Mouse (Mus musculus): ENCODE data around the gene Wasf3.

Gene Wasf3

DNA sequence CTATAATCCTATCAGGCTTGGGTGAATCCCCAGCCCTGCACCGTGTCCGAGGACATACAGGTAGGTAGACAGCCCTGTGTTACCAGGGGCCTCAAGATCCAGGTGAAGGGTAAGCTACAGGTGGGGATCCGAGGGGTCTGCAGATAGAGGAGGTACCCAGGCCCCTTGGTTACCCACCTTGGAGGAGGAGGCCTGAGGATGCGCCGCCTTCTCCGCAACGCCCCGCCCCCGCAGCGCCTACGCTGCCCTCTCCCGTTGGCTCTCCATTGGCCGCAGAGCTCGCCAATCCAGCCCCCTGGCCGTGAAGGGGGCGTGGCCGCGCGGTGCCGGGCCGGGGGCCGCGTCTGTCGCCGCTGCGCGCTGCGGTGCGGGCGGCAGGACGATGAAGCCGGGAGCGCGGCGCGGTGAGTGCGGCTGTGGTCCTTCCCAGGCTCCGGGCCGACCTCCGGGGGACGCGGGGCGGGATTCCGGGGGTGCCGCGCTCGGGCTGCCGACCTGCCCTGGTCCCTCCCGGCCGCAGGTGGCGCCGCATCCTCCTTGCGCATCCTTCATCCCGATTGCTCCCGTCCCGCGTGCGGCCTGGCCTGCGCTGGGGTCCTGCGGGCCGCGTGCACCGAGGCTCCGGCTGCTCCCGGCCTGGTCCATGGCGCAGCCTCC lies at the start of gene Wasf3:
Gene Wasf3 (plus strand): TSS at position 51 of the 657 bp plus-strand sequence.
- no peak for DNase-seq (ENCODE audit: low spot score in 2 of 2)

GRCm38 (mm10) chr5:146338064-146338463 lies 46.7 kb upstream of the Wasf3 start:
- no peak for DNase-seq (ENCODE audit: low spot score in 2 of 2)

- DNase-seq (ENCODE audit: low spot score in 2 of 2), result no peak
Observed at GRCm38 (mm10) chr5:146340037-146340436, 44.7 kb upstream of the Wasf3 start.

GRCm38 (mm10) chr5:146344911-146345686 lies 39.7 kb upstream of the Wasf3 start:
- DNase-seq (ENCODE audit: low spot score in 2 of 2), result no peak

DNA sequence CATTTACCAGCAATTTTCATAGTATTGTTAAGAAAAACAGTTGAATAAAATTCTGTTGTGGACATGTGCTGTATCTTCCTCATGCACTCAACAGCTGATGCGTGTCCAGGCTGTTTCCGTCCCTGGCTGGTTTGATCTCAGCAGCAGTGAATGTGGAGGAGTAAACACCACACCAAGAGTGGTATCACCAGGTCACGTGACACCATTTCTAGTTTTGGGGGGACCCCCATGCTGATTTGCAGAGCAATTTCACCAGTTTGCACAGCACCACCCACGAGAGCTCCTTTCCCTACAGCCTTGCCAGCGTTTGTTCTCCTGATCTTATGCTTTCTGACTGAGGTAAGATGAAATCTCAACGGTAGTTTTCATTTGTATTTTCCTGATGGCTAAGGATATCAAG lies 37.7 kb upstream of the Wasf3 start:
- no peak for DNase-seq (ENCODE audit: low spot score in 2 of 2)

DNA sequence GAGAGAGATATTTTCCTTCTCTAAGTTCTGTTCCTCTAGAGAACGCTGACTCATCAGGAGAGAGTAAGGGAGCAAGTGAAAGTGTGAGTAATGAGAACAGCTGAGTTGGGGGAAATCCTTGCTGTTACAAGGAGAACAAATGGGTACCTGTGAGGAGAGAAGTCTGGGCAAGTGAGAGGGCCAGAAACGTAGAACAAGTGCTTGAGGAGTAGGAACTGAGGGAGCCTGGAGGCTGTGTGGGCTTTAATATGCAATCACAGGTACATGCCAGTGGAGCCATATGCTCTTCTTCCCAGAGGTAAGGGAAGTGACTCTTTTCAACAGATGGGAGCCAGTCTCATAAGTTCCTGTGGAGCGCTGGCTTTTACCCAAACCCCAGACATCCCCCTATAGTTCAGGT lies 35.6 kb upstream of the Wasf3 start:
- no peak for DNase-seq (ENCODE audit: low spot score in 2 of 2)

GRCm38 (mm10) chr5:146350784-146351183 lies 34.0 kb upstream of the Wasf3 start:
- DNase-seq (ENCODE audit: low spot score in 2 of 2), result no peak

DNA sequence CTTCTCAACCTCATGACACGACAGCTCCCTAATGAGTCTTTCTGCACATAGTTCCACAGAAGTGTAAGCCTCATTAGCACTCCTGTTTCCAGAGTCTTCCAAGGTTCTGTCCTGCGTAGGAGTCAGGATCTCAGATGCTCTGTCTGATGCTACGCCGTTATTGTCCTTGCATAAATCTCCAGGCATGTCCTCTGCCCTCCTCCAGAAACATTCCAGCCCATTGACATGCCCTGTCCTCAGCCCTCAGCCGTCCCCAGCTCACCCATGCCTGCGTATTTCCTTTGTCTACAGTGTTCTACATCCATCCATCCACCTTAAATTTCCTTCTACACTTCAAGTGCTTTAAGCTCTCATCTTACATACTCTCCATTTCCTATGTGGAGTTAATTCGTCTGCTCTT lies 32.8 kb upstream of the Wasf3 start:
- no peak for DNase-seq (ENCODE audit: low spot score in 2 of 2)

DNA sequence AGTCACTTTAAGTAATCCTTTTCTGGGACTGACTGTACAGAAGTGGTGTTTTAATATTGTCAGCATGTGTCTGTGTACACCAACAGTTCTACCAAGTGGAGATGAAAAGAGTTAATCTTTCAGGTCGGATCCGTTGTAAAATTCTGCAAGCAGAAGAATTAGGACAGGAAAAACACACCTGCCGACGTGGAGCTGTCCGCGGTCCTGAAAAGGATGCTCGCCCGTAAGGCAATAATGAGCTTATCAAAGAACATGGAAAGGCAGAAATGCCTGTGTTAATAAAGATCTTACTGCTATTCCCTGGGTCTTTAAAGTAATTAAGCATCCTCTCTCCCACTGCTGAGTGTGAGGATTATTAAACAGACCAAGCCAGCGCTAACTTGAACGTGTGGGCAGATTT lies 24.4 kb upstream of the Wasf3 start:
- peak in 1 of 2 experiments; percentile 14 for DNase-seq (ENCODE audit: low spot score in 2 of 2)

DNA sequence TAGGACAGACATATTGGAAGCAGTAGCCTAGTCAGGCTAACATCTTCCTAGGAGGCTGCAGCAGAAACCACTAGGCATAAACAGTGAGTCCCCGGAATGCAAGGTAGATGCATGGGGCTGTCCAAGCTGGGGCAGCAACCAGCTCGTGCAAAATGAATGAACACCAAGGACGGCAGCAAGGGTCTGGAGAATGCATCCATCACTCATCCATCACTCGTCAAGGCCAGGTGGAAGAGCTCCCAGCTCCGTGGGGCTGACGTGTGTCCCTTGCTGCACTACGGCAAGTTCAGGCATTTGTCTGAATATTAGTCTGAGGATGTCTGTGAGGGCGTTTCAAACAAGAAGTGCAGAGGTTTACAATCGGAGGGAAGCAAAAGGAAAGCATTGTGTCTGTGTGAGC lies 22.1 kb upstream of the Wasf3 start:
- DNase-seq (ENCODE audit: low spot score in 2 of 2), result no peak

DNA sequence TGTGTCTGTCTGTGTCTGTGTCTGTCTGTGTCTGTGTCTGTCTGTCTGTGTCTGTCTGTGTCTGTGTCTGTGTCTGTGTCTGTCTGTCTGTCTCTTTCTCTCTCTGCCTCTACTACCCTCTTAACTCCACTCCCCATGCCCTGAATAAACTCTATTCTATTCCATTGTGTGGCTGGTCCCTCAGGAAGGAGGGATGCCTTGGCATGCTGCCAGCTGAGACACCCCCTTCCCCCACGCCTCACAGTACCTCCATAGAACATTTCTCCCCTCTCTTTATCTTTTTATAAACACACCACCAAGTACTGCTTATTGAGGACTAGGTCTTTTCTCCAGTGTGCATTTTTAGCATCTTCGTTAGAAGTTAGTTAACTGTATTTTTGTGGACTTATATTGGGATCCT lies 16.4 kb upstream of the Wasf3 start:
- no peak for DNase-seq (ENCODE audit: low spot score in 2 of 2)

DNA sequence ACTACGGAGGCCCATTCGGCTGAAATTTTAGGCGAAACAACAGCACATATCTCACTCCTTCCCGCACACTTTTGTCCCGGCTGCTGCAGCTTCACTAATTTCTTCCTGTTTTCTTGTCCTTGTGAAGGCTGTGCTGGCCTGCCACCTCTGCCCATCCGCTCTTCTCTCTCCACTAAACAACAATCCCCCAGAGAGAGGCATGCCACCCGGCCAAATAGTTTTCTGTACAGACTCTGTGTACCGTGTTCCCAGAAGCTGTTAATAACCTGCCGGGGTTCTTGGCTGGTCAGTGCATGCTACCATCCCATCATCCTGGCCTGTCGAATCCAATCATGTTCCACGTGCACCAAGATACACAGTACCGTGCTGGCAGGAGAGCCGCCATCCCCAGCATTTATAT lies 15.8 kb upstream of the Wasf3 start:
- DNase-seq (ENCODE audit: low spot score in 2 of 2), result no peak

DNA sequence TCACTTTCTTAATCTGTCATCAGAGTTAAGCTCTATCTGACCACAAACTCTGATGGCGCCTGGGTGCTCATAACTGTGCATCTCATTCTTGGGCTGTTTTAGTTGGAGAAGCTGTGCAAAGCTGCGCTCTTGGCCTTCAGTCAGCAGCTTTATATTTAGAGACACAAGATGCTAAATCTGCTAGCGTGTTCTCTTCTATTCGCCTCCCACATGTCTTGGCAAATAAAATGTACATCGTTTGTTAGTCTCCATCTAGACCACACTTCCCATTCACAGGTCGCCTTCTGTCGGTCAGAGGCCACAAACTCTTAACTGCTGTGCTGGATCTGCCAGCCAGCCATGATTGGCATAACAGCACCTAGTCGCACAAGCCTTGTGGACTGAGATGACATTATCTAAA lies 14.0 kb upstream of the Wasf3 start:
- DNase-seq (ENCODE audit: low spot score in 2 of 2), result no peak

- DNase-seq (ENCODE audit: low spot score in 2 of 2), result no peak
Observed at GRCm38 (mm10) chr5:146373238-146373637, 11.5 kb upstream of the Wasf3 start.

GRCm38 (mm10) chr5:146376601-146377000 lies 8.2 kb upstream of the Wasf3 start:
- peak in 1 of 2 experiments; percentile 9 for DNase-seq (ENCODE audit: low spot score in 2 of 2)

GRCm38 (mm10) chr5:146380041-146380440 lies 4.7 kb upstream of the Wasf3 start:
- DNase-seq (ENCODE audit: low spot score in 2 of 2), result no peak

DNA sequence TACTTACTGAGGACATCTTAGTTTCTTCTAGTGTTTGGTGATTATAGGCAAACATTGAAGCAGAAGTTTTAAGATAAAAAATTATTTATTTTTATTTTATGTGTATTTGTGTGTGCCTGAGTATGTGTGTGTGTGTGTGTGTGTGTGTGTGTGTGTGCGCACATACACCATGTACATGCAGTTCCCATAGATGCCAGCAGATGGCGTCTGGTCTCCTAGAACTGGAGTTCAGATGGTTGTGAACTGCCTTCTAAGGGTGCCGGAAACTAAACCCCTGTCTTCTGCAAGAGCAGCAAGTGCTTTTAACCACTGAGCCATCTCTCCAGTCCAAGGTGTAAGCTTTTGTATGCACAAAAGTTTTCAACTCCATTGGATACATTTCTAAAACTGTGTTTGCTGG lies 2.5 kb upstream of the Wasf3 start:
- no peak for DNase-seq (ENCODE audit: low spot score in 2 of 2)

DNA sequence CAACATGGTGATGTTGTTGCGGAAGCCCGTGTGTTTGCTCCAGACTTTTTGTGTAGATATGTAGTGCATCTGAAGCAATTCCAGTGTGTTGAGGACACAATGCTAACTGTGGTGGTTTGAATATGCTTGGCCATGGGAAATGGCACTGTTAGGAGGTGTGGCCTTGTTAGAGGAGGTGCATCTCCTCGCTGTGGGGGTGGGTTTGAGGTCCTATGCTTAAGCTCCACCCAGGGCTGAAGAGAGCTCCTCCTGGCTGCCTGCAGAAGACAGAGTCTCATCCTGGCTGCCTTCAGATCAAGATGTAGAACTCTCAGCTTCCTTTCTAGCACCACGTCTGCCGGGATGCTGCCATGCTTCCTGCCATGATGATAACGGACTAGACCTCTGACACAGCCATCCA lies 1.4 kb upstream of the Wasf3 start:
- DNase-seq (ENCODE audit: low spot score in 2 of 2), result no peak

- no peak for DNase-seq (ENCODE audit: low spot score in 2 of 2)
Observed at GRCm38 (mm10) chr5:146385989-146386388, 1.2 kb downstream of the Wasf3 start.

DNA sequence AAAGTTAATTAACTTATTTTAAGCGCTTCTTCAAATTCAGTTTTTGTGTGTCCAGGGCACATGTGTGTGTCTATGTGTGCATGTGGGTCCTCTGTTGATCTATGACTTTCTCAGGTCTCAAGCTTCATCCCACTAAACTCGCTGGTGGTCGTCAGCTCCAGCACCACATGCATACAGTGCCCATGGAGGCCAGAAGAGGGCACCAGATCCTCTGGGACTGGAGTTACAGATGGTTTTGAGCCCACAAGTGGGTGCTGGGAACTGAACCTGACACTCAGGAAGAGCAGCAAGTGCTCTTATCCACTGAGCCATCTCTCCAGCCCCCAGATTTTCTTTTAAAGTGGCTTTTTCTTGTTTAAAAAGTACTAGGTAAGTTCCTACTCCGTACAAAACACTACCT lies 2.1 kb downstream of the Wasf3 start:
- DNase-seq (ENCODE audit: low spot score in 2 of 2), result no peak

DNA sequence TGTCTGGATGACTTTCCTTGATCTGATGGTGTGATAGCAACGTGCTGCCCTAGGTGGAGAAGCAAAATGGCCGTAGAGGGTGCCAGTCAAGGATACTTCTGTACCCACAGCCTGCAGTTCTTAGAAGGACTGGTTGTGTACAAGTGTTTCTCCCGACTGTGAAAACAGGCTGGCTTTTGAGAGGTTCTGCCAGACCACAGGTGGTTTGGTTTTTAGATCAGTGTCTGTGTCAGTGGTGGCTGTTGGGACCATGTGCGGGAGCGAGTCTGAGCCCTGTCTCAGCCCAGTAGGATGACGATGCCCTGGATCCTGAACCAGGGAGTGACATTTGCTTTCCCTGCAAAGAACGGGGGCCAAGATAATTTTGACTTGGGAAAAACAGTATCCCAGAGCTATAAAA lies 9.8 kb downstream of the Wasf3 start:
- no peak for DNase-seq (ENCODE audit: low spot score in 2 of 2)

DNA sequence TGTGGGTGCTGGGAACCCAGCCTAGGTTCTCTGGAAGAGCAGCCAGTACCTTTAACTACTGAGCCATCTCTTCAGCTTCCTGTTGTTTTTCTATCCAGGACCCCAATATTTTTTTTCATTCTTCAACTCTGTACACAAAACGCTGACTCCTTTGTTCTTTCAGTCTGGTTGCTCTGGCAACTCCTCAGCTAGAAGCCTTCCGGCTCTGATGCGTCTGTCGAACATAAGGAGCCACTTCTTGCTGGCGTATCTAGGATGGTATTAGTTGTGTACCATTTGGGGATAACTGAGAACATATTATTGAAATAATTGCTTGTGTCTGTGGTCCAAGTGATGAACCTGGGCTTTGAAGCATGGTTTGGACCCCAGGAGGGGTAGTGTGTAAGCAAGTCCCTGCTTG lies 12.5 kb downstream of the Wasf3 start:
- no peak for DNase-seq (ENCODE audit: low spot score in 2 of 2)

GRCm38 (mm10) chr5:146398386-146399115 lies 13.8 kb downstream of the Wasf3 start:
- DNase-seq (ENCODE audit: low spot score in 2 of 2), result no peak

All from thymus, postnatal 10 days (tissue).